Mouse (Mus musculus): ENCODE data around the gene Mipep.

DNA sequence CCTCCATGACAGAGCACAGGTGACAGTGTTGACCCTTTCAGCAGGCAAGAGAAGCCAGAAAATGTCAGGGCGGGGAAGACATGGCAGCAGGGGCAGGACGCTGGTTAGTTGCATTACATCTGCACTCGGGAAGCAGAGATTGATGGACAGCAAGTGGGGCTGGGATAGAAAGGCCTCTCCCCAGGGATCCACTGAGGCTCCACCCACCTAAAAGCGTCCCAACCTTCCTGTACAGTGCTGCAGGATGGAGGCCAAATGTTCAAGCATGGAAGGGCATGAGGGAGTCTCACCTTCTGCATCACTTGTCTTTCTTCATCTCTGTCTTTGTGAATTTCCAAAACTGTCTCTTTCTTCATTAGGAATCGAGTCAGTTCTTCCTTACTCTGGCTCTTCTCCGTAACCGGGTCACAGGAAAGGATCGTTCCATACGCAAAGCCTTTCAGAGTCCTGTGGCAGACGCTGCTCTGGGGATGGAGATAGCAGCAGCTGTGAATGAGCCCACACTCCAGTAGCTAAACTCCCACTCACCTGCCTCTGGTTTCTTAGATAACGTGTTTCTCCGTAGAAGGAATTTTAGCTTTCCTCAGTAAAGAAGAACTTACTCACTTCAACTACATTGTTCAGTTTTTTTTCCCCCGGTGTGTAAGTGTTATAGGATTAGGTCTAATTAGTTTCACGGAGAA is 57.7 kb downstream of the Mipep start:
- TF ChIP-seq CTCF (IDR thresholded peaks at IDR 0.05; ENCODE audit: control insufficient read depth, insufficient read depth, insufficient replicate concordance, low read depth, low read length) (no peak), POLR2A (IDR thresholded peaks at IDR 0.05; ENCODE audit: control insufficient read depth, low read depth, low read length) (no peak)

All from testis, adult 2 months (tissue).